Mouse (Mus musculus) heart, adult 11 months (tissue): ENCODE measurements around the gene Gm8653.
"Not testable (repeated sequence)": the region's sequence is repeated elsewhere in the genome, so short reads cannot be mapped to it uniquely, and the experiment has no call there.

Experiments used
- DNase-seq: peaks from one replicate; pipeline ENCODE4 v3.0.0; 2022

Gm8653 gene

DNA sequence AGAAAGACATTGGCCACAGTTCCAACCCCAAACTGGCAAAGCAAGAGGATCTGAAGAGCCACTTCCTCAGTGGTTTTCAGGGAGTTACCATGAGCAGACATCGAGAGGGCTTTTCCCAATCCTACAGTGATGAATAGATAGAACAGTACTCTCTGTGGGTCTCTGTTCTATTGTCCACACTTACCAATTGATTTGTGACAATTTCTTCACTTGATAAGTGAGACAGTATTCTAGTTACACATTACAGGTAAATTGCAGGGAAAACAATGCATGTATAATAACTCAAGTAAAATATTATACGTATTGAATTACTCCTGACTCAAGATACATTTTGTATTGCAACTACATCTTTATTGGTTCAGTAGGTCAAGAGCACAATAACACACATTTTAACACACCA, at the start of gene Gm8653:
Gene Gm8653, minus strand, starts transcription at position 101 of the 400 bp plus-strand sequence.
- not testable (repeated sequence) for DNase-seq

DNA sequence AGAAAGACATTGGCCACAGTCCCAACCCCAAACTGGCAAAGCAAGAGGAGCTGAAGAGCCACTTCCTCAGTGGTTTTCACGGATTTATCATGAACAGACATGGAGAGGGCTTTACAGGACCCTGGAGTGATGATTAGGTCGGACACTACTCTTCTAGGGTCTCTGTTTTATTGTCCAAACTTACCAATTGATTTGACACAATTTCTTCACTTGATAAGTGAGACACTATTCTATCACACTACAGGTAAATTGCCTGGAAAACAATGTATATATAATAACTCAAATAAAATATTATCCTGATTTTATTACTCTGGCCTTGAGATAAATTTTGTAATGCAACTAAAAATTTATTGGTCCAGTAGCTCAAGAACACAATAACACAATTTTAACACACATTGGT, 28.3 kb upstream of the Gm8653 start, which contains the start of gene Gm8453:
Gene Gm8453, minus strand, starts transcription at position 101 of the 400 bp plus-strand sequence.
- DNase-seq, result not testable (repeated sequence)

DNA sequence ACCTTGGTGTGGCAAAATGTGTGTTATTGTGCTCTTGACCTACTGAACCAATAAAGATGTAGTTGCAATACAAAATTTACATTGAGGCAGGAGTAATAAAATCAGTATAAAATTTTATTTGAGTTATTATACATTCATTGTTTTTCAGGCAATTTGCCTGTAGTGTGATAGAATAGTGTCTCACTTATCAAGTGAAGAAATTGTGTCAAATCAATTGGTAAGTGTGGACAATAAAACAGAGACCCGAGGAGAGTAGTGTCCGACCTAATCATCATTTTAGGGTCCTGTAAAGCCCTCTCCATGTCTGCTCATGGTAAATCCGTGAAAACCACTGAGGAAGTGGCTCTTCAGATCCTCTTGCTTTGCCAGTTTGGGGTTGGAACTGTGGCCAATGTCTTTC, 12.0 kb downstream of the Gm8653 start, which contains the start of gene Vmn1r143:
Gene Vmn1r143, plus strand, starts transcription at position 301 of the 400 bp plus-strand sequence.
- not testable (repeated sequence) for DNase-seq

DNA sequence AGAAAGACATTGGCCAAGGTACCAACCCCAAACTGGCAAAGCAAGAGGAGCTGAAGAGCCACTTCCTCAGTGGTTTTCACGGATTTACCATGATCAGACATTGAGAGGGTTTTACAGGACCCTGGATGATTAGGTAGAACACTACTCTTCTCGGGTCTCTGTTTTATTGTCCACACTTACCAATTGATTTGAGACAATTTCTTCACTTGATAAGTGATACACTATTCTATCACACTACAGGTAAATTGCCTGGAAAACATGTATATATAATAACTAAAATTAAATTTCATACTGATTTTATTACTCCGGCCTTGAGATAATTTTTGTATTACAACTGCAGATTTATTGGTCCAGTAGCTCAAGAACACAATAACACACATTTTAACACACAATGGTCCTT, 37.1 kb downstream of the Gm8653 start, which contains the start of gene Vmn1r142:
Gene Vmn1r142, minus strand, starts transcription at position 101 of the 400 bp plus-strand sequence.
- DNase-seq, result not testable (repeated sequence)
